Mouse (Mus musculus) cerebellum, adult 9-10 months (tissue): ENCODE data around the gene Bcl10.

Source experiments
- DNase-seq: peaks from one replicate; pipeline ENCODE4 v3.0.0; 2022

The Bcl10 gene

GRCm38 (mm10) chr3:145916374-145916773, 6.2 kb upstream of the Bcl10 start:
- no peak for DNase-seq

DNA sequence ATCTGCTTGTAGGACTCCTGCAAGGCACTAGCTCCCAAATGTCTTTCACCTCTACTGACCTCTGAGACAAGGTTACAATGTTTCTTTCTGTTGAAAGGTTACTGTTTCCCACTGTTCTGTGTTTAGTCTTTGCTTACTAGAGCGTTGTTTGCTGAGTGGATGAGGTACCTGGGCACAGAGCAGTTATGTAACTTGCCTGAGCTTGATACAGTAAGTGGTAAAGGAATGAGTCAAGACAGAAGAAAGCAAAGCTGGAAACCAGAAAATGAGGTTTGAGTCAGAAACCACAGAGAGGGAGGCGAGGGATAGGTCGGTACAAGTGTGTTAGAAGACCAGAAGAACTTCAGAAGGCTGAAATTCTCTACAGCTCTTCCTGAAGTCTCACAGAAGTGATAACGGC, 5.8 kb upstream of the Bcl10 start:
- no peak for DNase-seq

GRCm38 (mm10) chr3:145922971-145923370, 367 bp downstream of the Bcl10 start:
- peak; percentile 38 for DNase-seq

GRCm38 (mm10) chr3:145923874-145924577, 1.4 kb downstream of the Bcl10 start:
- peak; percentile 99 for DNase-seq

- peak; percentile 68 for DNase-seq
Observed at GRCm38 (mm10) chr3:145924649-145925337, 2.2 kb downstream of the Bcl10 start.

DNA sequence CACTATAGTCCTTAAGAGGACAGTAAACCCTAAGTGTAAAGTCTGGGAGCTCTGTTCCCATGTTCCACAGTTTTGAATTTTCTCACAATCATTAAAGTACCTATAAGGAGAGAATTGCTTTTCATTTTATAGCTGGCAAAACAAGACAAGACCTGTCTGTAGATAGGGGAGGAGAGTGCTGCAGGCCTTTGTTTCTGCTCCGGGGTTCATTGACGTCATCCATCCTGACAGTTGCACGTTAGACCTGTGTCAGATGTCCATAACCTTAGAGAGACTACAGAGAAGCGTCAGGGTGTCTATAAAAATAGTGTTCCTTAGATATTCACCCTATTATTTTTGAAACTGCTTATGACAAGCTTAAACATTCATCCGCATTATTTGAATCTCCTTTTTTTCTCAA, 2.9 kb downstream of the Bcl10 start:
- DNase-seq = no peak

- DNase-seq = no peak
Observed at GRCm38 (mm10) chr3:145929525-145930400, 7.2 kb downstream of the Bcl10 start.

DNA sequence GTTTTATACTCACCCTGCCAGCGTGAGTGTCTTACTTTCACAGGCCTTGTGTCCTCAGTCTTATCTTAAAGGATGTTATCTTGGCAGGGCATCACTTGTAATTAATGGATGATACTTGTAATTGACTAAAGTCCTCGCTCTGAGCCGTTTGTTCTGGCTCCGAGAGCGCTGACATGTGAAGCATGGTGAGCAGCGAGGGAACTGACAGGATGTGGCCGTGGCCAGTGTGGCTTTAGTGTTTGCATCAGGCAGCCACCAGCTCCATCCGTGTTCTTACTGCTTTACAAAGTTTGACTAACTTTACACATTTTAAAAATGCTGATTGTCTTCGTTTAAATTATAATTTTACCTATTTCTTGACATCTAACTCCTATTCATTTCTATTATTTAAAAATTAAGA, 11.2 kb downstream of the Bcl10 start:
- DNase-seq = no peak

- DNase-seq = peak; percentile 92
Observed at GRCm38 (mm10) chr3:145937505-145938404, 15.2 kb downstream of the Bcl10 start, which contains the start of gene 2410004B18Rik. Gene 2410004B18Rik, plus strand, starts transcription at chr3:145938014.

DNA sequence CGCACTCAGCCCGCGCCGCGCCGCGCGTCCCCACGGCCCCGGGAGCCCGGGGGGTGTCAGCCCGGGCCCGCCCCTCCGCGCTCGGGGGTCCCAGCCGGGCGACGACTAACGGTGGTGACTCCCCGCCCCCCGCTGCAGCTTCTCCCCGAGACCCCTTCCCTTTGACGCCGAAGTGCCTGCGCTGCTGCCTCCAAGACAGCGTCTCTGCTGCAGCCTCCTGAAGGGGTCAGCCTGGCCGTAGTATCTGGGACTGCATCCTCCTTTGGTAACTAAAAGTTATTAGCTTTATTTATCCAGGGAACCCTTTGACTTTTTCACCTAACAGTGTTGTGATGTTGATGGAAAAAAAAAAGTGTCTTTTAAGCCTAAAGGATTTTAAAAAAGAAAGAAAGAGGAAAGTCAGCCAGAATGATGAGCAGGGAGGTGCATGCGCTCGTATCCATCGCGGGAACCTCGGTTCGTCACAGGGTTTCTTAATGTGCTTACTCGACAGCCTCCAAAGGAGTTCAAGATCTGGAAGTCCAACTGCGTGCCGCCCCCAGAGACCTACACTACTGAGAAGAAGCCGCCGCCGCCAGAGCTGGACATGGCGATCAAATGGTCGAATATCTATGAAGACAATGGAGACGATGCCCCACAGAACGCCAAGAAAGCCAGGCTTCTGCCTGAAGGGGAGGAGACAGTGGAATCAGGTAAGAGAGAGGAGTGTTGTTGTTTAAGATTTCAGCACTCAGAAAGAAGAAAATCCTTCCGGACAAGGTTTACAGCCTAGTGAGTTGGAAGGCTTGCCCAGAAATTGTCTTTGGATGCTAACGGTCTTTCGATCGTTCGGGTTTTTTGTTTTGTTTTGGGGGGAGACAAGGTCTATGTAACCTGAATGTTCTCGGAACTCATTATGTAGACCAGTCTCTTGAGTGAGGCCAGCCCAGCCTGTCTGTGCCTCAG, 16.1 kb downstream of the Bcl10 start:
- DNase-seq = peak; percentile 20

- no peak for DNase-seq
Observed at GRCm38 (mm10) chr3:145939402-145939801, 16.8 kb downstream of the Bcl10 start.

DNA sequence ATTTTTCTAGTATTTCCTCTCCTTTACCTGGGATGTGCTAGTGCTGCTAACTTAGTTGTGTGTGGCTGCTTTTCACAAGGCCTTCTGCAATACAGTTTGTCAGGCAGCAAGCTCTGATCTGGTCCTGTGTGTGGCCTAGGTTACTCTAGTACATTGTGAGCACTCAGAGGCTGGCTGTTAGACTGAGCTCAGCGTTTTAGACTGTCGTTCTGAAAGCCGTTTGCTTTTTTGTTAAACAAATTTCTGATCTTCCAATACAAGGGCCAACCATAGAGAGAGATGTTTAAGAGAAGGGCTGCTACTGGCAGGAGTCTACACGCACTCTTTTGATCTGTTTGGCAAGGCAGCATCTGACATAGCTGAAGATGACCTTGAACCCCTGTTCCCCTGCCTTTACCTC, 17.4 kb downstream of the Bcl10 start:
- DNase-seq = no peak

DNA sequence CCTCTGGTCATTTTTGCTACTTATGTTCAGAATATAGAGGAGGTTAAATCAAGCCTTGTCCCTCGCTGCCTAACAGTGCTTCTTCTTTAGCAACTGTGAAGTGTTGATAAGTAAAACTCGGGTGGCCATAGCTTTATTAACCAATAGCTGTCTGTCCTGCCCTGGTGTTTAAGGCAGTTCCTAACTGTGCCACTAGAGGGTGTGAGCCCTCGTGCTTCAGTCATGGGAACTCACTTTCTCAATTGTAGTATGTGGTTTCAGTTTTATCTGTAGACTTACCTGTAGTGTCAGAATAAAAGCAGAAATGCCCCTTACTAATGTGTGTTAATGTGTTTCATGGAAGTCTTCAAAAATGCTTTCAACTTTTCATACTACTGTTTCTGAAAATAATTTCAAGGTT, 19.4 kb downstream of the Bcl10 start:
- DNase-seq = peak; percentile 54

- no peak for DNase-seq
Observed at GRCm38 (mm10) chr3:145944348-145944747, 21.7 kb downstream of the Bcl10 start.

DNA sequence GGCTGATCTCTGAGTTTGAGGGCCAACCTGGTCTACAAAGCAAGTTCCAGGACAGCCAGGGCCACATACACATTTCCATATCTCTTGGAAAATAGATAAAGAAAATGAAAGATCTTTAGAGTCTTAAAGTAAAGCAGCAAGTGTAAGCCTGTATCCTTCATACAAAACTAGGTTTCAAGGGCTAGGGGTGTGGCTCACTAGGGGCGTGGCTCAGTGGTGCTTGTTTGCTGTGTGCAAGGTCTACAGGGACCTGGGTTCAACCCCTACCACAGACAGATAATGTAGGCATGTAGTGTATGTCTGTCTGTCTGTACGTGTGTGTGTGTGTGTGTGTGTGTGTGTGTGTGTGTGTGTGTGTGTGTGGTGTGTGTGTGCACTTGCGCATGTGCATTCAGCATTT, 23.3 kb downstream of the Bcl10 start:
- no peak for DNase-seq

DNA sequence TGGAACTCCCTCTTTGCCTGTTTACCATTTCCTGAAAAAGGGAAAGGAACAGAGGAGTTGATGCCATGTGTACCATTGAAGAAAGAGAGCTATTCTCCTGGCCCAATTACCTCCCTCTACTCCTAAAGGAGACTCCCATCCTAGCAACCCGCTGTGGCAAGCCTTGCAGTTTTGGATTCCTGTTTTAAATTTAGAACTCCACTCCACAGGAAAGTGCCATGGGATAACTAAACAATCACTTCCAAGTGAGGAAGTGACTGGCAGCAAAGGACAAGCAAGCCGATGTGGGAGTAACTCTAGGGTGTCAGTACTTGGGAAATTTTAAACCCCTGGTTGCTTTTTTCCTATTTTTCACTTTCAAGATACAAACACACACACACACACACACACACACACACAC, 24.1 kb downstream of the Bcl10 start:
- DNase-seq = no peak

DNA sequence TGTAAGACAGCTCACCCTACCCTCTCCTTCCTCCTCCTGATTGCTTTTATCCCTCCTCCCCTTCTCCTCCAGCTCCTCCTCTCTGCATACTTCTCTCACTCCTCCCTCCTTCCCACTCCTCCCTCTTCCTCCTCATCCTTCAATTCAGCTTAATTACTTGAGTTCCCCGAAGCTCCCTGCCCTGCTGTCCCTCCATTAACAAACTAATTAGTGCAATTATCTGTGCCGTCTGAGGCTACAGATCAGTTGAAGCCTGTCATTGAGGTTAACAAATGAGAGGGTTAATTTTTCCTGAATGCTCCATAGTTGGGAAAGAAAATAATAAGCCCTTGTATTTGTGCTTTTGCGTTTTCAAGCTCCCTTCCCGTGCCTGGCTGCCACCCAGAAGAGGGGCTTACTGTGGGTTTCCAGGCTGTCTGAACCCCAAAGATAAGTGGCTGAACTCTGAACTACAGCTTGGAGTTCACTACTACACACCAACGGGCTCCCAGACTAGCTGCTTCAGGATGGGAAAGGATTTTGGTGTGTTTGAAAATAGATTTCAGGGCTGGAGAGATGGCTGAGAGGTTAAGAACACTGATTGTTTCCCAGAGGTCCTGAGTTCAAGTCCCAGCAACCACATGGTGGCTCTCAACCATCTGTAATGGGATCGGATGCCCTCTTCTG, 25.1 kb downstream of the Bcl10 start:
- no peak for DNase-seq

- DNase-seq = peak; percentile 28
Observed at GRCm38 (mm10) chr3:145950034-145950814, 27.6 kb downstream of the Bcl10 start.

DNA sequence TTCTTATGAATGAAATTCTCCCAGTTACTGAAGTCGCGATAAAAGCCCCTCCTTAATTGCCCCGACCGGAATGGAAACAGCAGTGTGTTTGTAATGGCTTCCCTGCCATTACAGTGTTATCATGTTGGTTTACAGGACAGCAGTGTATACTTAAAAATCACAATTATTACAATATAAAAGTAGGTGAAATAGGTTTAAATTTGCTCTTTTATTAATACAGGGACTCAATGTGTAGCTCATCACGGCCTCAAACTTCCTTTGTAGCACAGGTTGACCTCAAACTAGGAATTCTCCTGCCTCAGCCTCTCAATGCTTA, 28.2 kb downstream of the Bcl10 start:
- DNase-seq = no peak
